Mouse (Mus musculus): ENCODE results near the gene AC109138.7.
A peak's percentile ranks its signal among the peaks of the same experiment; 100 is the strongest.

AC109138.7 gene

DNA sequence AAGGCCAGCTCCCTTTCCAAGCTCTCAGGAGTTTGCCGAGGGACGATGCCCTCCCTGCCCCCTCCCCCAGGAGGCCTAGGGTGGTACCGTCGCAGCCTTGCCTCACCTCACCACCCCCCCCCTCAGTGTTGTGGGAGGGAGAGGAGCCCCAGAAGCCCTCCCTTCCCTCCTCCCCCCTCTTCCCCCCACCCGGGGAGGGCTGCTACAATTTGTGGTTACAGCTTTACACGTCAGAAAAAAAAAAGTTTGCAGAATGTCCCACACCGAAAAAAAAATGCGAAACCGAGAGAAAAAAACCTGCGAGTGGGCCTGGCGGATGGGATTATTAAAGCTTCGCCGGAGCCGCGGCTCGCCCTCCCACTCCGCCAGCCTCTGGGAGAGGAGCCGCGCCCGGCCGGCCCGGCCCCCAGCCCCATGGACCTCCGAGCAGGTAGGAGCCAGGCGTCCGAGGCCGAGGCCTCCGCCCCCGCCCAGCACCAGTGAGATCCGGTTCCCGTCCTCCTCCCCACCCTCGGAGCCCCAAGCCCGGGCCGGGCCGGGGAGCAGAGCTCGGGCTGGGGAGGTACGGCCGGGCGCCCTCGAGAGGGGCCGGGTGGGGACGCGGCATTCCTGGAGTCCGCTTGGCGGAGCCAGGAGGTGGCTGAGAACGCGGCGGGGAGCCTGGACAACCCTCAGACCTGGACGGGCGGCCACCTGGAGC is at the start of gene AC109138.7, which contains the start of gene Clcf1:
Gene AC109138.7 (plus strand): TSS at position 287 of the 700 bp plus-strand sequence.
Gene Clcf1 (plus strand): TSS at position 168 of the 700 bp plus-strand sequence.
- DNase-seq (ENCODE audit: low spot score), result peak; percentile 53

DNA sequence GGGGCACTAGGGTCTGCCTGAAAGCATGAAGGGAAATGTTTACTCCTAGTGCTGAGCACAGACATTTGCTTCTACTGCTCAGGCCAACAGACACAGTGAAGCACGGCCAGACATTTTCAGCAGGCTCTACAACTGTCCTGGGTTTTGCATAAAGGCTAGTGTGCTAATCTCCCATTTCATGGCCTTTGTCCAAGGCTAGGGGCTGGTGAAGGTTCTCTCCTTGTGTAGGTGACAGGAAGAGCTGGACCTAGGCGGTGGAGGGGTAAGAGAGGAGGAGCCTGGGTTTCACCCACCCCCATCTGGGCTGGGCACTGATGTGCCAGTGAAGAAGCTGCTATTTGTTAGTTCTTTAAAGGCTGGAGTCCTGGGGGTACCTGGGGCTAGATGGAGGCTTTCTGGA is 49.4 kb upstream of the AC109138.7 start:
- DNase-seq (ENCODE audit: low spot score), result no peak

DNA sequence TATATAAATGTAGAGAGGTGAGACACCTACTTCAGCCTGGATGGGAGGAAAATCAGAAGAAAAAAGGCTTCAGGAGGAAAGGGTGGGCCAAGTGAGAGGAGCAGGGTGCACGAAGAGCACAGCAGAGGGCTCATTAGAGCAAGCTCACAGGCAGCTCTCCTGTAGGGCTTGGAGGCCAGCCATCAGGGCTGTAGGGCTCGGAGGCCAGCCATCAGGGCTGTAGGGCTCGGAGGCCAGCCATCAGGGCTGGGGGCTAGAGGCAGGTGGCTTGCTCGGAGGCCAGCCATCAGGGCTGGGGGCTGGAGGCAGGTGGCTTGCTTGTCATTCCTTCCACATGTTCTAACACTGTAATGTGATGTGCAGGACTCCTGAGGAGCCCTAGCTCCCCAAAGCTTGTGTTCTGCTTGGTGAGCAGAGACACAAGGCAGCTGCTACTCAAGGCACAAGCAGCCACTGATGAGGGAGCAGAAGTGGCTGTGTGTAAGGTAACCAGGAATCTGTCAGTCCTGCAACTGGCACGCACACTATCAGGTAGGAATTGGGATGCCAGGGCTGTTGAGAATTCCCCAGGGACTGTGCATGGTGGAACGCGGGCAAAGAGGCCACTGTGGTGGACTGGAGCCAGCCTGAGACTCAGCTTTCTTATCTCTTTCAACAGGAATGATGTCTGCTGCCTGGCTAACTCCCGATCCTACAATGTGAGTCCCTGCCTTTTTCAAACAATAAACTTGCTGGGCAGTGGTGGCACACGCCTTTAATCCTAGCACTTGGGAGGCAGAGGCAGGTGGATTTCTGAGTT is 47.3 kb upstream of the AC109138.7 start:
- no peak for DNase-seq (ENCODE audit: low spot score)

DNA sequence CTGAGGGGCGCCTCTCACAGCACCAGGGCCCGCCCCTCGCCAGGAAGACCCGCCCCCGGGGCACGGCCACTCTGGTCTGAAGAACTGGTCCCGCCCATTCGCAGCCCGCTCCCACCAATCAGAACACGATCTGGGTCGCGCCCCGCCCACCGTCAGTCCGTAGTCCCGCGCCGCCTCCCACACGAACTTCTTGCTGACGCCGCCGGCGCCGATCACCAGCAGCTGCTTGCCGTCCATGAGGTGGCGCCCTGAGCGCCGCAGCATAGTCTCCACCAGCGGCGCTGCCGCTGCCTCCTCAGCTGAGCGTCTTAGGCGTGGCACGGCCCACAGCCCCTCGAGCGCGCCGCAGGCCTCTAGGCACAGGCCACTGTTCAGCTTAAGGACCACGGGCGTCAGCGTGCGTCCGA is 44.8 kb upstream of the AC109138.7 start:
- DNase-seq (ENCODE audit: low spot score), result peak; percentile 99

DNA sequence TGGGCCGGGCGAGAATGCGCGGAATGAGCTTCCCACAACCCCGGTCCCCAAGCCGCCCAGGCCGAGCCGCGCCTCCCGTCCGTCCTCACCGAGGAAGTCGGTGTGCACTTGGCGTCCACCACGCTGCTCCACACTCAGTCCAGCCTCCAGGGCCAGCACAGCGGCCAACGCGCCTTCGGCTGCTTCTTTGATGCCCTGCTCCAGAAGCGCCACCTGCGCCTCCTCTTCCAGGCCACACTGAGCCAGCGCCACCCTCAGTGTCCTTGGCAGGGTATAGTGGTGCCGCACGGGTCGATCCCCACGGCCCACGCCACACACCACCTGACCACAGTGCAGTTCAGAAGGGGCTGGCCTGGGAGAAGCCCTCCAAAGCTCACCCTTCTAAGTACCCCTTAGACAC is 44.3 kb upstream of the AC109138.7 start:
- no peak for DNase-seq (ENCODE audit: low spot score)

DNA sequence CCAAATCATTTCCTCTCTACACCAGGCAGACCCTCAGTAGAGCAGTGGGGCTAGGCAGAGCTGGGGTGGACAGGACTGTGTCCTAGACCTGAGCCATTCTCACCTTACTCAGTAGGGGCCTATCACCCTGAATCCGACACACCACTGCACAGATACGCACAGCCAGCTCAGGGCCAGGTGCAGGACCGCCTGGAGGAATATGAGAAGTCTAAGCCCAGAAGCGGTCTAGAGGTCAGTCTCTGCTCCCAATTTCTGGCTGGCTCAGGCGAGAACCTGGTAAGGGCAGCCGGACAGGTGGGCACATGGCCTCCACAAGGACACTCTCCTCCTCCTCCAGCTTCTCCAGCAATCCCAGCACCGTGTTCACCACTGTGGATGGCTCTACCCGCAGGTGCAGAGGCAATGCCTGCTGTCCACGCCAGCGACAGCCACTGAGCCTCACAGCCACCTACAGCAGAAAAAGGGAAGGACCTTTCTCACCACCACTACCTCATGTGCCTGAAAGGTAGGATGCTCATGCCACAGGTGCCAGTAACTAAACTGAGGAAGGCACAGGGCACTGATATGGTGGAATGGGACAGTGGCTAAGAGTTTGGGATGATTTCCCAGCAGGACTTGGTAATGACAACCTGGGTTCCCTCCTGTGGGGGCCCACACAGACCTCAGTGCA is 43.3 kb upstream of the AC109138.7 start:
- DNase-seq (ENCODE audit: low spot score), result no peak

DNA sequence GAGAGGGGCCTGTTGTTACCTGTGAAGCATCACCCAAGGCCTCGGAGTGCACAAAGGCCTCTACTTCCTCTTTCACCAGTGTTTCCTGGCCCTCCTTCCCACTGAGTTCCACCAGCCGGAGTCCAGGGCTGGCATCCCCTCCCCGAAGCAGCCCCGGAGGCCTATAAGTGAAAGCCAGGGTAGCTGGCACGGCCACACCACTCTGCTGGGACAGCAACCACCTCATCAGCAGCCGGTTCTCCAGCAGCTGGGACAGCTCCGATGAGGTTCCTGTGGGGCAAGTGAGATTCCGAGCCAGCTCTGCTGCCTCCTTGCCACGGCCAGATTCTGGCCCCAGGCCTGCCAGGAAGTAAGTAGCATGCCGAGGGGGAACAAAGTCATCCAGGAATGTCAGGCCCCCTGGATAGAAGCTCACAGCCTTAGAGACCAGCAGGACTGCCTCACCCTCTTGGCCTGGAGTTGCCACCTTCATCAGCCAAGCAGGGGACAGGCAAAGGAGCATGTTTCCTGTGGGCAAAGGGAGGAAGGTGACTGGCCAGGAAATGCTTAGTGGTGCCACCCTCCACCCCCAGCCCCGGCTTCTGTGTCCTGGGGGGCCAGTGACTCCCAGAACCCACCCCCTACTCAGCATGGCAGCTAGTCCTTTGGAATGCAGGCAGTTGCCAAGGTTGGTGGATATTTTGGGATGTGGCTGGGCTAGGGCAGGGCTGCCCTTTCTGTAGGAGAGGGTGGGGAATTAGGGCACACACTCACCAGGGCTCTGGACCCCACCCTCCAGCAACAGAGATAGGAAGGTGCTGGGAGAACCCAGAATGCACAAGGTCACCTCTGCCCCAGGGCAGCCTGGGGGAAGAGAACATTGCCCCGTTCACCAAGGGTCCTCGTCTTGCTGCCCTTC is 42.5 kb upstream of the AC109138.7 start:
- DNase-seq (ENCODE audit: low spot score), result no peak

DNA sequence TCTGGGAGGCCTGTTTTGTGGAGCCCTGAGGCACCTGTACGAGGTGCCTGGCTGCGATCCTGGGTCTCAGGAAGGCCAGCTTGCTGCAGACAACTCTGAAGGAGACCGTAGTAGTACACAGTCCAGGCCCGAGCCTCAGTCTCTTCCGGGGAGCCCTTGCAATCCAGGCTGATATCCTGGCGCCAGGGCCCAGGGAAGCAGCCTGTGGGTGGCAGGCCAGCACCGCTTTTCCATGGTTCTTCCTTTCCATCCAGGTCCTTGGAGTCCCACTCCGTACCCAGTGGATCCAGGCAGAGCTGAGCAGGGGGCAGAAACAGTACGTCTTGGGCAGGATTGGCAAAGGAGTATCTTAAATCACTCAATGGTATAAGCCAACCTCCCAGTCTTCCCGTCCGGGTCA is 41.2 kb upstream of the AC109138.7 start:
- DNase-seq (ENCODE audit: low spot score), result no peak

DNA sequence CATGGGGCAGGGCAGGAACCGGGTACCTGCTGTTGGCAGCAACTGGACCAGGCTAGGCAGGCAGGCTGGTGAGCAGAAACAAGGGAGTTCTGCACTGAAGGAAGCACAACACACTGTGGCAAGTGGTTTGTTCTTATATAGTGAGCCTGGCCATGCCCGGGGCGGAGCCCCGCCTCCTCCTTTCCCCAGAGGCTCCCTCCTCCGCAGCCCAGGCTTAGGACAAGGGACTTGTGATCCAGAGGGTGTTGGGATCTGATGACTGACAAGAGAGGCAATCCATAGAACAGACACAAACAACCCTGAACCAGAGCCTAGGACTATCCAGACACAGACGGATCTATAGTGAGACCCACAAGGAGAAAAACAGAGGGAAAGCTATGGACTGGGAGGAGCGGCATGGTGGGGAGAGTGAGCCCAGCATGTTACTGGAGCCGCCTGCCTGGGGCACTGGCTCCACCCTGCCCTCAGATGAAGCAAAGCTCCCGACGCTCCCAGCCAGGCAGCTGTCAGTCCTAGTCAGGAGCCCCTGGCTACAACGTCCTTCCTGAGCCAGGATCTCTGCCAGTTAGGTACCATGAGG is 38.7 kb upstream of the AC109138.7 start, which contains the start of gene Carns1:
Gene Carns1 (minus strand): TSS at position 112 of the 580 bp plus-strand sequence.
- DNase-seq (ENCODE audit: low spot score), result peak; percentile 33

DNA sequence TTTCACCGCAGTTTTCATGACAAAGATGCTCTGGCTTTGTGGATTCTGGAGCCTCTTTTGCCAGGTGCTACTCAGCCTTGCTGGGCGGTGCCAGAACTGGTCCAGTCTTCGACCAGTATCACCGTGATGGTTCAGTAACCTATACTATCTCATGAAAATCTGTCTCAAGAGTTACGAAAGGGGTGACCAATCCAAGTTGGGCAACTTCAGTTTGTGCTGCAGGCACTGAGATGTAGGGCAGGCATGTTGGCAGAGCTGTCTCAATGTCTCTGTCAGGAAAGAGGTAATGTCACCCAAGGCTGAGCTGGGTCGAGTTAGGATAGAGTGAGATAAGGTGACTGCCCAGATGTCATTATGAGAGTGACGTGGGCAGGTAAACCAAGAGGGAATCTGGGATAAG is 33.7 kb upstream of the AC109138.7 start:
- DNase-seq (ENCODE audit: low spot score), result no peak

DNA sequence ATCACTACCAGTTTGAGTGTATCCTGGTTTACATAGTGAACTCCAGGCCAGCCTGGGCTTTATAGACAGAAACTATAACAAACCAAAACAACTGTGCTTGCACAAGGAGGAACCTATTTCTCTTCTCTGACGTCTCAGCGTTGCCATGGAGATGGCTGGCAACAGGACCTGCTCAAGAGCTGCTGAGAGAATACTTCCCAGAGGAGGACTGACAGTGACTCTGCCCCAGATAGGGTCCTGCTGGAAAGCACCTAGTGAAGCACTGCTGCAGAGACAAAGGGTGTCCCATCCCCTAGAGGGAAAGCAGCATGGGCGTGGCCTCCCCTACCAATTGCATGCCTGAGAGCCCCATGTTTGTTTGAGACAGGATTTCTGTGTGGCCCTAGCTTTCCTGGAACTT is 32.3 kb upstream of the AC109138.7 start:
- peak; percentile 60 for DNase-seq (ENCODE audit: low spot score)

DNA sequence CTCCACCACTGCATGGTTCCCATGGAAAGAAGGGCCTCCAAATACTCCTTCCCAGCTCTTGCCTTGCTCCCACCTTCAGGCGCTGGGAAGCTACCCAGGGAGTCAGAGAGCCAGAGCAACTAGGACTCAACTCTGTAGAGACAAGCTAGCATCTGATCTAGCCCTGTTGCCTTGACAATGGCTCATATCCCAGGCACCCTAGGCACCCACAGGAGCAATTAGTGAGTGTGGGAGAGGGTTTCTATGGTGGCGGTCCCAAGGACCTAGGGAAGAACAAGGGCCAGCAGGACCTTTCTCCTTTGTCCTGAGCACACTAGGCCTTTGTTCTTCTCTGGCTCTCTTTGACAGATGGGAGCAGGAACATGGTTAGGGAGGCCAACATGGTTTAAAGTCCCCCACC is 30.5 kb upstream of the AC109138.7 start:
- DNase-seq (ENCODE audit: low spot score), result no peak

DNA sequence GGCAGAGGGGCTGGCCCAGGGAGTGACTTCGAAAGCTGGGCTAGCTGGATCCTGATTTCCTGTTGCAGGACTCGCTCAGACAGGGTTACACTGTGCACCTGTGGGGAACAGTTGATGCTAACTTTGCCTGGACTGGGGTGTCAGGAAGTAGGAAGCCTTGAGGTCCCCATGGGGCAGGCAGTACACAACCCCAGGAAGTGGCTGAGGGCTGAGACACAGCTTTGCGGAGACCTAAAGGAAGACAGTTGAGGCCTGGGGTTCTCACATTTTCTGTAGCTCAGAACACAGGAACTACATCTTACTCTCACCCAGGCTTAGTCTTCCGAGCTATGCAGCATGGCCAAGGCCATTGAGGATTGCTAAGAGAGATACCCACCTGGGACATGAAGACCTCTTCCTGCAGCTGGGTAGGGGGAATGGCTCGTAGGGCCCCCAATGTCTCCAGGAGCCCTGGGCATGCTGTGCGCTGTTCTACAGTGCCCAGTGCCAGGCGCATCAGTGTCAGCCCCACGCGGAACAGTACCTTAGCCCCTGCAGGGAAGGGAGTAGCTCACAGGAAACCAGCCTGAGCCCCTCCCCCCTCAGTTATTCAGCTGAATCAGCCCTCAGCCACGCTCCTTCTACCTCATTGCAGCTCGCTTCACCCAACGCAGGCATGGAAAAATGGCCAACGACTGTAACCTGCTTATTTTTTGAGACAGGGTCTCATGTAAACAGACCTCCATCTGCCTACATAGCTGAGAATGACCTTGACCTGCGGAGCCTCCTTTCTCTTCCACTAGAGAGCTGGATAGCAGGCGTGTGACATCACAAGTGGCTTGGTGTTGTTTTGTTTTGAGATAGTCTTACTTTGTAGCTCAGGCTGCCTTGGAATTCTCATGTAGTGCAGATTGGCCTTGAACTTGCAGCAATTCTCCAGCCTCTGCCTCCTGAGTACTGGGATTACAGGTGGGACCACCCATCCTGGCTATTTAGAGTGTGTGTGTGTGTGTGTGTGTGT is 28.9 kb upstream of the AC109138.7 start:
- DNase-seq (ENCODE audit: low spot score), result no peak

DNA sequence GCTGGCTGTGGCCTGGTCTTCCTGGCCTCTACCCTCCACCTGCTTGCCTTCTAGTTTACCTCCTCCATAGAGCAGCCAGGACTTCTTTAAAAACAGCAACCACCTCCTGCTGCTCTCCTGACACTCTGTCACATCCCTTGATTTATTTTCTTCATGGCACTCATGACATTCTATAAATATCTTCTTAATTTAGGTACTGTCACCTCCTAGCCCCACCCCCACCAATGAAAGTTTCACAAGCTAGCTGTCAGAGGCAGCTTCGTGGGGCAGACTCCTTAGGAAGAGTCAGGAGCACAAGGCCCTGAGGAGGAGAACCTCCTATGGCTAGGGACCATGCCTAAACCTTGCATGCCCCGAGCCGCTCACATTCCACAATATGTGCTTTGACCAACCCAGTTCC is 26.9 kb upstream of the AC109138.7 start:
- DNase-seq (ENCODE audit: low spot score), result no peak

DNA sequence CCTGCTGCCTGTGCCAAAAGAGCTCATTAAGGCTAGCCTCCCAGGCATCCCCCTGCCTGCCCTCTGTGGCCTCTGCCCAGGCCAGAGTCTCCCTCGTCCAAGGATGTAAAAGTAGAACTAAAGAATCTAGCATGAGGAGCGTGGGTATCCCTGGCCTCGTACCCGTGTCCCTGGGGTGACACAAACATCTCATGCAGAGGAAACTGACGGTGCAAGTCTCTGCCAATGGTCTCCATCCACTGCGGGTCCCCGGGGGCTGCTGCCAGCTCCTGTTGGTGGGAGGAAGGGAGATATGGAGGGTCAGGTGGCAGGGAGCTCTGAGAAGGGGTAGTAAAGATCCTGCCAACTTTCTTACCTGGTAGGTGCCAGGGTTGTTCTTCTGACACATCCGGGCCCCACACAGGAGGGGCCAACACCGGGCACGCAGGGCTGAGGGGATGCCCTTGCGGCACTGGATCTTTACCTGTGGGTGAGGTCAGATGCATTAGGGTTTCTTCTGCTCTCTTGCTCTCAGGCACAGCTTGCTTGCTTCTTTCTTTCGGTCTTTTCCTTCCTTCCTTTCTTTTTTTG is 25.0 kb upstream of the AC109138.7 start:
- no peak for DNase-seq (ENCODE audit: low spot score)

DNA sequence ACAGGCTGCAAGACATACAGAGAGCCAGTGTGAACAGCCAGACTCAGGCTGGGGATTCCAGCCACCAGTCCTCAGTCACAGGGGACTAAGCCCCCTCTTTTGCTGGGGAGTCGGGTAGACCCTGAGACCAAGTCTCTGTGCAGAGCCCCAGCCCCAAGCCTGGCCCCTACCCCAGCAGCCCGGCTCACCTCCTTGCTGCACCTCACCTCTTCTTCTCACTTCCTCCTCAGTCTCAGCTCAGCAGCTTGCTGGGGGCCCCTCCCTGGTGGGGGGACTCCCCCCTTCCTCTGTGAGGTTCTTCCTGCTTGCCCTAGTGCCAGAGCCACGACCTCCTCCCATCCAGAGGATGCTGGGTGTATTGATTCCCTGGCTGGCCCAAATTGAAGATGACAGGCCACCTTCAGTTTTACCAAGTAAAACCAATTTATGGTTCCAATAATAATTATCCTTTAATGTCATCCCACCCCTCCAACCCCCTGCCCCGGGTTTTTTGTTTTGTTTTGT is 23.3 kb upstream of the AC109138.7 start, which contains the start of gene Tbc1d10c:
Gene Tbc1d10c (minus strand): TSS at position 454 of the 504 bp plus-strand sequence.
- DNase-seq (ENCODE audit: low spot score), result no peak

DNA sequence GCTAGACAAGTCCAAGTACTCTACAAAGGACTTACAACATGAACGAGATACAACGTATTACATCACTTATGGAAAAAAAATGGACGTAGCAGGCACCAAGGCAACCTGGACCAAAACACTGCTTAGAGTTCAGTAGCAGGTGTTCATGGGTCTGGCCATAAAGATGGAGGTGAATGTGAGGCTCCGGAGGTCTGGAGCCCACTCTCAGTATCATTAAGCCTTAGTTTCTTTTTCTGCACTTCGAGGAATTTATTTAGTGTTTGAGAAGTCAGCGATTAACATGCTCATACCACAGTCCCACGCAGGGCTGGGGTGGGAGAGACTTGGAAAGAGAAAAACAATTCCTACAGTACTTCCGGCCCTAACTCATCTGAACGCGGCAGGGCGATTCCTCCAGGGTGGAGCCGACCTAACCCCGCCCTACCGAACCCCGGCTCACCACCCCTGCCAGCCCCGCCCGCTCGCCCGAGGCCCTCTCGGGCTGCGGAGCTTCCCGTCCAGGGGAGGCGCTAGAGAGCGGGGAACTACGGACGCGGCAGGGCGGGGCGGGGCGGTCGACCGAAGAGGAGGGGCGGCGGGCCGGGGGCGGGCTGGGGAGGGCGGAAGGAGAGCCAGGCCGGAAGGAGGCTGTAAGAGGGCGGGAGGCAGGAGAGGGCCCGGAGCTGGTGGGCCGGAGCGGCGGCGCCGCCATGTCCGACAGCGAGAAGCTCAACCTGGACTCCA is 22.5 kb upstream of the AC109138.7 start, which contains the start of gene Ppp1ca:
Gene Ppp1ca (plus strand): TSS at position 538 of the 723 bp plus-strand sequence.
- DNase-seq (ENCODE audit: low spot score), result peak; percentile 96

DNA sequence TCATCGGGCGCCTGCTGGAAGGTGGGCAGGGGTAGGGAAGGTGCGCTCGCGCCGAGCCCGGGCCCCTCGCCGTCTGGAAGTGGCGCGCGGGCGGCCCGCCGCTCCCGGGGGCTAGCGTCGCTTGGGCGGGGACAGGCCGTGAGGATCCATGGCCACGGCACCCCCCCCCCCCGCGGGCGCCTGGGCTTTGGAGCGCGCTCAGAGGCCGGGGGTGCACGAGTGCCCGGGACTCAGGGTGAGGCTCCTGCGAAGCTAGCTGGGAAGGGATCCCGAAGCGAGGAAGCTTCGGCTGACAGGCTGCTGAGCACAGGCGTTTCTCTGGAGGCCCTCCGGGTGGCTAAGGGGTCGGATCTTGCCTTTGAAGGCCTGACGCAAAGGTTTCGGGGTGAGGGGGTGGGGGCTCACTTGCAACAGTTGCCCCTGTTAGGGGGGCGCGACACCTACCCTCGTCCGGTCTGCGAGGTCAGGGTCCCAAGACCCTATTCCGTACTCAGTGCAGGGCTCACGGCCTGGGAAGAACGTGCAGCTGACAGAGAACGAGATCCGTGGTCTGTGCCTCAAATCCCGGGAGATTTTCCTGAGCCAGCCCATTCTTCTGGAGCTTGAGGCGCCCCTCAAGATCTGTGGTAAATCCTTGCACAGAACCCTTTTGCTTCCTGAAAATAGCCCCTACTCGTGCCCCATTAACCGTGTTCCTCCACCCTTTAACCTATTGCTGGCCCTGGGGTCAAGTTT is 21.7 kb upstream of the AC109138.7 start:
- DNase-seq (ENCODE audit: low spot score), result peak; percentile 48

Measured in embryo, embryonic 10.5 days (tissue).